Mouse (Mus musculus): ENCODE data around the gene Plekha6.

DNA sequence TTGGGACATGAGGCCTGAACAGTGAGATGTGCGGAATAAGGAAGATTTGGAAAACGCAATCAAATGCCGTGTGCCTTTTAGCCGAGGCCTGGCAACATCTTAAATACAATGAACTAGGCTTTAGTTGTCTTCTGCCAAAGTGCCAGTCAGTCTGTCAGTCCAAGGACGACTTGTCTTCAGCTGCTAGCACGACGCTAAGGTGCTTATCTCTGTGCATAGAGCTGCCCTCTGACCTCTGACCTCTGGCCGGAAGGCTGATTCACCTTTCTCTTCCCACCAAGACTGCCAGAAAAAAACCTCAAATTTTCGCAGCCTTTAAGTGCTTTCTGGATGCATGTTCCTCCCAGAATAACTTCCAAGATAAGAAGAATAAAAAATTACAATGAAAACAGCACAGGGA is 36.7 kb upstream of the Plekha6 start:
- TF ChIP-seq GATA1 (IDR thresholded peaks at IDR 0.05; ENCODE audit: borderline replicate concordance, low read length) (no peak), FLI1 (IDR thresholded peaks at IDR 0.05; ENCODE audit: low read length) (no peak)
